Mouse (Mus musculus): Measurements from ENCODE around the gene Scgb1a1.
A peak's percentile ranks its signal among the peaks of the same experiment; 100 is the strongest.
"Not testable (repeated sequence)": the region's sequence is repeated elsewhere in the genome, so short reads cannot be mapped to it uniquely, and the experiment has no call there.

The Scgb1a1 gene

DNA sequence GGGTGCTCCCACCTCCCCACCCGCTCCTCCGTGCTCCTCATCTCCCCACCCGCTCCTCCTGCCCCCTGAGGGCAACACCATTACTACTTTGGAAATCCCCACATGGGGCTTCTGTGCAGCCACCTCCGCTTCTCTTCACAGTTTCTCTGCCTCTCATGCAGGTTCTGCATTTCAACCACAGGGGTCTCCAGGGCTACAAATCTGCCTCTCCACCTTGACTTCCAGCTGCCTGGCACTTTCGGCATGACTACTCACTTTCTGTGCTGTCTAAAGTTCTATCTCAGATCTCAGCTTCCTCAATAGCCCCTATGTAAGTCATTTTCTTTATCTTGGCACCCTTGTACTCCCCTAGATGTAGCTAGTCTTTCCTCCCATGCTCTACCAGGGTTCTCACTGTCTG lies 20.5 kb downstream of the Scgb1a1 start:
- peak; percentile 70 for DNase-seq (ENCODE audit: low read depth, low spot score)

DNA sequence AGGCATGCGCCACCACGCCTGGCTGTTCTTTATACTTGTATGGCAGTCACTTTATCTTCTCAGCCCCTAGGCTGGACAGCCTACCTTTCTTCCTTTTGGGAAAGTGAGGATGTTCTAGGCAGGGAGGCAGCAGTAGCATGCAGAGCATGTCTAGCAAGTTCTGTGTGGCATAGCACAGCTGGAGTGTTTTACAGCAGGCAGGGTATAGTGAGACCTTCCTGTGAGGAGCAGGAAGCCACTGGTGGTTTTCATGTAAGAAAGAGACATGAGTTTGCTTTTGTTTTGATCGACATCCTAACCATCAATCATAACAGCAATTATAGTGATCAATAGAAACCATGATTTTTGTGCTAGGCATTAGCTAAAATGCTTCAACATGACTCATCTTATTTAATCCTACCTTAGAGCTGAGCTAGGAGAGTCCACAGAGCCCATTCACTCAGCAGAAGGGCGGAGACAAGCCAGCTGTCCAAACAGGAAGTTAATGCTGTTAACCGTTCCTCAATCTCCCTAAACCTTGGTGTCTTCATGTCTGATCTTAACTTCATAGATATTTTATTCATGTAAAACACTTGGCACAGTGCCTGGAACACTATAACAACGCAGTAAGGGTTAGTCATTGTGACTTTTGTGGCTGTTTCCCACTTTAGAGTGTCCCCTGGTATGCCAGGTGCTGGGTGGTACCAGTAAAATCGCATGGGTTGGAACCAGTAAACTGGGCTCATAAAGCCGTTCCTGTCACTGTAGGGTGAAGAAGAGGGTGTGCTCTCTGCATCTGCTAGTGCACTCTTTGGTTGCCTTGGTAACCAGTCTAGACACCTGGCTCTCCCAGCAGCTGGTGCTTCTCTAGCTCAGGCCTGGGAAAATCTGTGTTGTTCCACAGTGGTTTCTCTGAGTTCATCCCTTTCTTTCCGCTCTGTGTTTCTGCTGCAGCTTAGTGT lies 21.9 kb downstream of the Scgb1a1 start:
- DNase-seq (ENCODE audit: low read depth, low spot score), result peak; percentile 80

- no peak for DNase-seq (ENCODE audit: low read depth, low spot score)
Observed at GRCm38 (mm10) chr19:9063831-9064230, 23.9 kb downstream of the Scgb1a1 start.

GRCm38 (mm10) chr19:9062822-9063221 lies 24.9 kb downstream of the Scgb1a1 start:
- DNase-seq (ENCODE audit: low read depth, low spot score), result no peak

- DNase-seq (ENCODE audit: low read depth, low spot score), result no peak
Observed at GRCm38 (mm10) chr19:9061221-9061893, 26.4 kb downstream of the Scgb1a1 start.

GRCm38 (mm10) chr19:9060103-9060502 lies 27.7 kb downstream of the Scgb1a1 start:
- DNase-seq (ENCODE audit: low read depth, low spot score), result no peak

GRCm38 (mm10) chr19:9059391-9059790 lies 28.4 kb downstream of the Scgb1a1 start:
- no peak for DNase-seq (ENCODE audit: low read depth, low spot score)

- DNase-seq (ENCODE audit: low read depth, low spot score), result no peak
Observed at GRCm38 (mm10) chr19:9058944-9059343, 28.8 kb downstream of the Scgb1a1 start.

DNA sequence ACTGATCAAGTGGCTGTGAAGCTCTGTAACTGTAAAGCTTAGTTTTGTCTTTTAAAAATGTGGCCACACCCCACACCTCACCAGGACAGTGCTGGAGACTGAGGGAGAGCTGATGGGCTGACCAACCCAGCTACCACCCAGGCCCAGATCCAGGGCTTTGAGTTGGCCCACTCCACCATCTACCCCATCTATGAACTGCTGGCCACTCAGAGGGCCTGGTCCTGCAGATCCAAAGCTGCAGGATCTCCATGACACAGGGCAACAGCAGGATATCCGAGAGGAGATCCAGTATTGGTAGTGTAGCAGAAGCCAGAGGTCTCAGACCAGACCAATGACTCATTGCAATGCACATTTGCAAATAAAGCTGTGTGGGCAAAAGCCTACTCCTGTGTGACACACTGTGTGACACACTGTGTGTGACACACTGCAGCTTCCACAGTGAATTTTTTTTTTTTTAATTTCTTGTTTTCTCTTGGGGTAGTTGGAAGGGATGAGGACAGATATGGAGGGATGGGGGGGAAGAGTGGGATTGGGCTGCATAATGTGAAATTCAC lies 29.4 kb downstream of the Scgb1a1 start:
- DNase-seq (ENCODE audit: low read depth, low spot score), result no peak

- no peak for DNase-seq (ENCODE audit: low read depth, low spot score)
Observed at GRCm38 (mm10) chr19:9057679-9058078, 30.1 kb downstream of the Scgb1a1 start.

DNA sequence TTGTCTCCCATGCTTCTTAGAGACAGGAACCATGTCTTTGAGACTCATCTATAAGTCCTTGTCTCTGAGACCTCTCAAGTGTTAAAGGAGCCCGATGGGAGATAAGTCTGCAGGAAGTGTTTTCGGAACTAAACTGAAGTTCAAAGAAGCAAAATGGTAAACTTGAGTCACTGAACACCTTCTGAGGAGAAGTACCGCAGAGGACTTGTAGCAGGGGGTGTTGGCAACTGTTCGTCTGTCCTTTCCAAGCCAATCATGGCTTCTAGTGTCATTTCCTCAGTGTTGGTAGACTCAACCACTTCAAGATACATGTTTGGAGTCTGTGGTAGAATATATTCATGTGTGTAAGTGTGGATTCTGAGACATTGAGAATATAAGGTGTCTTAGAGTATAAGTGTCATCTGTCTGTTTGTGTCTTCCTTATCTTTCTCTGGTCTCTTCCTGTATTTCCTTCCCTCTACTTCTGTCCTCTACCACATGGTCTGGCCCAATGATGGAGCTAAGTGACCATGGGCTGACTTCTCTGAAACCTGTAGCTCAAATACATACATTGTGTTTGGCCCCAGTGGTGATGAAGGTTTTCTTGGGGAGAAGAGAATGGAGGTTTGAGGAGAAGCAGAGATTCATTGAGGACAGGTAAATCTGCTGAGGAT lies 31.9 kb downstream of the Scgb1a1 start:
- peak; percentile 80 for DNase-seq (ENCODE audit: low read depth, low spot score)

DNA sequence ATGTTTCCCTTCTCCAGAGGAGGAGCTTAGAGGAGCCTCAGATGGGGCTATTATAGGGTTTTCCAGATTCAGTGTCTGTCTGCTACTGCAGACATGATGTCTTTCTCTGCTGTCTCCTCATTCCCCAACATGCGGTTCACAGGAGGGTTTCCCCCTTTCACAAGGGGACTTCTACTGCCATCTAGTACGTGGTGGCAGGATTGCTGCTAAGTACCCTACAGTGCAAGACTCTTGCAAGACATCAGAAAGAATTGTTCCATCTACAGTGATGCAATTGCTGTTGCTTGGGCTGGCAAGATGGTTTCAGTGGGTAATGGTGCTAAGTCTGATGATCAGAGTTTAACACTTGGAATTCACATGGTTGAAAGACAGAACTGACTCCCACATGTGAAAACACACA lies 32.6 kb downstream of the Scgb1a1 start:
- peak; percentile 89 for DNase-seq (ENCODE audit: low read depth, low spot score)

- peak; percentile 77 for DNase-seq (ENCODE audit: low read depth, low spot score)
Observed at GRCm38 (mm10) chr19:9052803-9053431, 34.8 kb downstream of the Scgb1a1 start.

- DNase-seq (ENCODE audit: low read depth, low spot score), result not testable (repeated sequence)
Observed at GRCm38 (mm10) chr19:9051985-9052384, 35.8 kb downstream of the Scgb1a1 start.

GRCm38 (mm10) chr19:9050294-9051229 lies 37.2 kb downstream of the Scgb1a1 start:
- DNase-seq (ENCODE audit: low read depth, low spot score), result no peak

GRCm38 (mm10) chr19:9048981-9049687 lies 38.6 kb downstream of the Scgb1a1 start:
- DNase-seq (ENCODE audit: low read depth, low spot score), result no peak

GRCm38 (mm10) chr19:9047946-9048387 lies 39.8 kb downstream of the Scgb1a1 start:
- no peak for DNase-seq (ENCODE audit: low read depth, low spot score)

GRCm38 (mm10) chr19:9047207-9047945 lies 40.4 kb downstream of the Scgb1a1 start:
- no peak for DNase-seq (ENCODE audit: low read depth, low spot score)

GRCm38 (mm10) chr19:9044291-9044690 lies 43.5 kb downstream of the Scgb1a1 start:
- DNase-seq (ENCODE audit: low read depth, low spot score), result peak; percentile 45
